Mouse (Mus musculus) neural tube, embryonic 14.5 days (tissue): ENCODE measurements around the gene Igfals. TPM values are rescaled to one million over a fixed set of nuclear protein-coding genes. Genes with fewer than 3 reads are reported as not detected.
A peak's percentile ranks its signal among the peaks of the same experiment; 100 is the strongest.

Source experiments
- ATAC-seq: fragments of 200-750 bp; cut with Nextera tagmentation; 2 replicates; pipeline ENCODE4 v1.8.0; 2017; ENCODE audit warnings: low read depth, mild to moderate bottlenecking, moderate TSS enrichment, moderate library complexity
- H3K27ac ChIP-seq: fragments of 300-500 bp; sonication (generic); 2 replicates; pipeline ENCODE4 v1.5.1; 2014; ENCODE audit warnings: low read depth, mild to moderate bottlenecking, control low read depth, low read length, moderate library complexity, mixed read lengths
- H3K27me3 ChIP-seq: fragments of 300-500 bp; sonication (generic); 2 replicates; pipeline ENCODE4 v1.6.1; 2014; ENCODE audit warnings: low read length; ENCODE audit not compliant: control insufficient read depth, insufficient read depth
- H3K36me3 ChIP-seq: fragments of 300-500 bp; sonication (generic); 2 replicates; pipeline ENCODE4 v1.6.1; 2014; ENCODE audit warnings: low read length, mixed read lengths; ENCODE audit not compliant: control insufficient read depth, insufficient read depth
- H3K4me1 ChIP-seq: fragments of 300-500 bp; sonication (generic); 2 replicates; pipeline ENCODE4 v1.6.1; 2014; ENCODE audit warnings: low read length; ENCODE audit not compliant: control insufficient read depth, insufficient read depth
- H3K4me2 ChIP-seq: fragments of 300-500 bp; sonication (generic); 2 replicates; pipeline ENCODE4 v1.6.1; 2014; ENCODE audit warnings: mild to moderate bottlenecking, low read depth, low read length, control low read depth
- H3K4me3 ChIP-seq: fragments of 300-500 bp; sonication (generic); 2 replicates; pipeline ENCODE4 v1.5.1; 2014; ENCODE audit warnings: low read depth, low read length, control low read depth, mixed read lengths
- H3K9ac ChIP-seq: fragments of 300-500 bp; sonication (generic); replicated peaks from 2 replicates; pipeline ENCODE4 v1.6.1; 2014; ENCODE audit warnings: low read depth, mild to moderate bottlenecking, control low read depth, low read length, mixed read lengths
- H3K9me3 ChIP-seq: fragments of 300-500 bp; sonication (generic); 2 replicates; pipeline ENCODE4 v1.6.1; 2016; ENCODE audit warnings: low read length; ENCODE audit not compliant: control insufficient read depth
- WGBS: fragments of 180-500 bp; shearing (Covaris S2); extraction: QIAGEN DNeasy Blood & Tissue Kit; methylation state at CpG from one replicate; pipeline ENCODE4 v1.1.7; 2014; 5-methylcytosine and 5-hydroxymethylcytosine counted together
- polyA plus RNA-seq: library from polyadenylated mRNA; unstranded; fragments of >200 nt; fragmentation: Nextera tagmentation; extraction: Ambion mirVana; gene quantifications from 2 replicates; pipeline ENCODE4 v1.2.1, GENCODE M21; 2014

The Igfals gene
- polyA plus RNA-seq, 1 experiment from 2014 or later, result not detected

DNA sequence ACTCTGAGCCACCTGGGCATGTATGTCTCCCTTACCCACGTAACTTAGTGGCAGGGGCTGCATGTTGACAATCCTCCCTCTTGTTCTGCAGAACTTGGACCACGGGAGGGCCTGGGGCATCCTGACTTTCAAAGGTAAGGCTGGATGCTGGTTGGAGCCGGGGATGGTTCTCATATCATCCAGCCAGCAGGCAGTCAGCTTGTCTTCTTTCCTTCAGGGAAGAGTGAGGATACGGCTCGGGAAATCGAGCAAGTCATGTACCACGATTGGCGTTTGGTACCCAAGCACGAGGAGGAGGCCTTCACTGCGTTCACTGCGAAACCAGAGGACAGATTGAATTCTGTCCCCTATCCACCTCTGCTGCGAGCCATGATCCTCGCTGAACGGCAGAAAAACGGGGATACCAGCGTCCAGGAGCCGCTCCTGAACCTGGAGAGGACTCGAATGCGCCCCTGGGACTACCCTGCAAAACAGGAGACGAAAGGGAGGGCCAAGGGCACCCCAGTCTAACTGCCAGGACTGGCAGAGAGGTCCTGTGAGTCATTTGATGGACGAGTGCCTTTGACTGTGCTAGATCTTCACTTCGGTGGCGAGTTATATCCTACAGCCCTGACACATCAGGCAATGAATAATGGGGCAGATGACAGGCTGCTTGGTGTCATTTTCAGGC lies 29.9 kb downstream of the Igfals start:
- Histone ChIP-seq H3K4me2 (peak overlapping the region; percentile 95), H3K9ac (peak overlapping the region; percentile 85), H3K4me3 (peak overlapping the region; percentile 81), H3K4me1 (peaks cover 30% of the 10 kb centered on the region), H3K36me3 (peaks cover 65% of the 10 kb centered on the region), H3K27me3 (no peaks in the 10 kb centered on the region), H3K27ac (peak overlapping the region; percentile 83), H3K9me3 (no peaks in the 10 kb centered on the region)
- ATAC-seq, result no peak
- WGBS, result 9% methylated on average over 23 of the region's 23 CpGs

DNA sequence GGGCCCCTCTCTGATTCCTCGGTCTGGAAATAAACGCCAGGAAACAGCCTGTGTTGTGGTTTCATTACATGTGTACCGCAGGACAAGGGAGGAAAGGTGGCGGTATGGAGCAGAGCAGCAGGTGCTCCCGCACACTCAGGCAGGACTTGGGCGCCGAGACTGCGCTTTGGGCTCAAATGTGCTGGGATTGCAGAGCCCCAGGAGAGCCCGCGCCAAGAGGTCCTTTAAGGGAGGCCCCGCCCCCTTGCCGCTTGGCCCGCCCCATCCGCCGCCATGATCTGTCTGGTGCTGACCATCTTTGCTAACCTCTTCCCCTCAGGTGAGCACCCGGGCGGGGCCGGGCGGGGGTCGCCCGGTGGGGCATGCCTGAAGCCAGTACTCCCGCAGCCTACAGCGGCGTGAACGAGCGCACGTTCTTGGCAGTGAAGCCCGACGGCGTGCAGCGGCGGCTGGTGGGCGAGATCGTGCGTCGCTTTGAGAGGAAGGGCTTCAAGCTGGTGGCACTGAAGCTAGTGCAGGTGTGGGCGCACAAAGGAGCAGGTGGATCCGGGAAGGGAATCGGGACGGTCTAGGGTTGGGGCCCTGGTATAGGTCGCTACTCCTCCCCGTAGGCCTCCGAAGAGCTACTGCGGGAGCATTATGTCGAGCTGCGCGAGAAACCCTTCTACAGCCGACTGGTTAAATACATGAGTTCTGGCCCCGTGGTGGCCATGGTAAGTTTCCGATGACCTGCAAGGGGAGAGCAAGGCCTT lies 30.6 kb downstream of the Igfals start, which contains the start of gene Nme3:
Nme3 (plus strand) TSS at position 260 of the 752 bp plus-strand sequence.
- H3K27me3 ChIP-seq, result no peaks in the 10 kb centered on the region
- peaks cover 65% of the 10 kb centered on the region for H3K36me3 ChIP-seq
- peak within 1 kb of the TSS; percentile 83 for H3K27ac ChIP-seq
- H3K4me1 ChIP-seq, result peaks cover 30% of the 10 kb centered on the region
- no peaks in the 10 kb centered on the region for H3K9me3 ChIP-seq
- H3K9ac ChIP-seq, result peak within 1 kb of the TSS; percentile 85
- ATAC-seq, result peak; percentile 77
- peak within 1 kb of the TSS; percentile 95 for H3K4me2 ChIP-seq
- 1% methylated on average over 49 of the region's 50 CpGs for WGBS
- H3K4me3 ChIP-seq, result peak within 1 kb of the TSS; percentile 81

GRCm38 (mm10) chr17:24896993-24897269 lies 31.1 kb downstream of the Igfals start:
- no peak for ATAC-seq
- peak overlapping the region; percentile 69 for H3K27ac ChIP-seq

DNA sequence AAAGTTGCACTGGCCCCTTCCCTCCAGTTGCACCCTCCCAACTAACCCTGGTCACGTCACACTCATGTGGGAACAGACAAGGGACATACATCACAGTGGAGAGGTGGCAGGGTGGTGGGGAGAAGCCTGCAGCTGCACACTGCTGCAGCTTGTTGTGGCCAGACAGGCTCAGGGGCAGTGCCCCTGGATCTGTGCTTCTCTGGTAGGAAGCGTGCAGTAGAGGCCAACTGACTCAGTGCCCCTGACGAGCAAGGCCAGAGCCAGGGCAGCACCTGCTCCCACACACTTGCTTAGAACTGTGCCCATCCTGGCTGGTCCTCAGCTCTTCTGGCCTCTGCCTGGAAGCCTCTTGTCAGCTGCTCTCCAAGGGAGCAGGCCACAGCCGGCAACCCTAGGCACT lies 31.8 kb downstream of the Igfals start:
- Histone ChIP-seq H3K27me3 (no peaks in the 10 kb centered on the region), H3K27ac (no peak overlapping the region), H3K4me1 (peaks cover 30% of the 10 kb centered on the region), H3K4me2 (peak overlapping the region; percentile 95), H3K36me3 (peaks cover 65% of the 10 kb centered on the region), H3K9ac (no peak overlapping the region), H3K9me3 (no peaks in the 10 kb centered on the region), H3K4me3 (peak overlapping the region; percentile 81; the same call in 1 of the 2 replicates)
- no peak for ATAC-seq
- 78% methylated on average over 4 of the region's 4 CpGs for WGBS

More at GRCm38 (mm10) chr17:24896993-24897269, 31.1 kb downstream of the Igfals start:
- H3K4me1 ChIP-seq, result peaks cover 30% of the 10 kb centered on the region
- H3K9ac ChIP-seq, result peak overlapping the region; percentile 85
- no peaks in the 10 kb centered on the region for H3K27me3 ChIP-seq
- peak overlapping the region; percentile 81 for H3K4me3 ChIP-seq
- peak overlapping the region; percentile 95 for H3K4me2 ChIP-seq
- 27% methylated on average over 11 of the region's 11 CpGs for WGBS
- peaks cover 65% of the 10 kb centered on the region for H3K36me3 ChIP-seq
- H3K9me3 ChIP-seq, result no peaks in the 10 kb centered on the region

DNA sequence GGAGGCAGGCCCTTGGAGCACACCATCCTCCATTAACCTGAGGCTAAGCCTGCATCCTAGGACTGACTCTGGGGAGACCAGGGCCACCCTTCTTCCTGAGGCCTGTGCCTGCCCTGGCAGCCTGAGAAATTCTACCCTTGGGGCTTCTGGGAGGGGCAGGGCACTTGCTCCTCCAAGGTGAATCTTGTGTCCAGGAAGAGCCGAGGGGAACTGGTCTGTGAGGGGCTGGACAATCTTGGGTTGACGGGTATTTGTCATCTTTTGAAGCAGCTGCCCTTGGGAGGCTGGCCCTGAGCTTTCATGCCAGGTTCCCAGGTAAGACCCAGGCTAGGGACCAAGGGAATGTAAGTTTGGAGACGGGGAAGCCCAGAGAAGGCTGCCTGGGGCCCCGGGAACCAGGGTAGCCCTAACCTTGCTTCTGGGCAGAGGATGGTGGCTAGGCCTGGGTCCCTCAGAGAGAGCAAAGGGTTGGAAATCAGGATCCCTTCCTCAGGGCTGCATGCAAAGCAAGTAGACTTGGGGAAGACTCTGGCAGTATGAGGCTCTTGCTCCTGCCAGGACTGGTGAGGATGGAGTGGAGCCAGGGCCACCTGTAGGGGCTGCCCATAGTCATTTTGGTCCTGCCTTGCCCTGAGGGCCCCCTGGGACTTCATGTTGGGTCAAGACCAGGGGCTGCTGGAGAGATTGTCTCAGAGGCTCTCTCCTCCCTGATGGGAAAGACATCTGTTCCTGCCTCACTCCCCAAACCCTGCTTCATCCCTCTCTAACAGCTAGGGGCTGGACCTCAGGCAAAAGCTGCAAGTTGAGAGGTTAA lies 32.5 kb downstream of the Igfals start:
- WGBS, result 82% methylated on average over 4 of the region's 4 CpGs
- Histone ChIP-seq H3K9me3 (no peaks in the 10 kb centered on the region), H3K27ac (no peak overlapping the region), H3K4me2 (peak overlapping the region; percentile 95; the same call in 1 of the 2 replicates), H3K36me3 (peaks cover 65% of the 10 kb centered on the region), H3K4me1 (peaks cover 30% of the 10 kb centered on the region), H3K9ac (no peak overlapping the region), H3K27me3 (no peaks in the 10 kb centered on the region), H3K4me3 (peak overlapping the region; percentile 81; the same call in 1 of the 2 replicates)
- ATAC-seq, result no peak

GRCm38 (mm10) chr17:24899153-24899552 lies 33.4 kb downstream of the Igfals start:
- WGBS, result 84% methylated on average over 5 of the region's 5 CpGs
- H3K9ac ChIP-seq, result no peak overlapping the region
- peaks cover 21% of the 10 kb centered on the region for H3K4me1 ChIP-seq
- H3K9me3 ChIP-seq, result no peaks in the 10 kb centered on the region
- H3K27me3 ChIP-seq, result no peaks in the 10 kb centered on the region
- H3K4me2 ChIP-seq, result no peak overlapping the region
- H3K36me3 ChIP-seq, result peaks cover 69% of the 10 kb centered on the region
- ATAC-seq, result no peak
- H3K27ac ChIP-seq, result no peak overlapping the region
- no peak overlapping the region for H3K4me3 ChIP-seq

DNA sequence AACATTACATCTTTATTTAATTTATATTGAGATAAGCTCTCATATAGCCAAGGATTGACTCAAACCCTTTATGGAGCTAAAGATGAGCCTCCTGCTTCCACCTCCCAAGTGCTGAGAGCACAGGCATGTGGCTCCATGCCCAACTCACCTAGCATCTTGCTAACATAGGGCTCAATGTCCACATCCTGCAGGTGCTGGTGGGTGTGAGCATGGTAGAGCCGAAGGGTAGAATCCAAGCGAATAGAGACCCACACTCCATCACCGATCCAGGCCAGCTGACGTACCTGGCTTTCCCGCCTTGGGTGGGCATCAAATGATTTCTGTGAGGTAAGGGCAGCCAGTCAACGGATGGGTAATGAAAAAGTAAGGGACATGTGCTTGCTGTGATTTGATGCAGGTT lies 34.2 kb downstream of the Igfals start:
- H3K27me3 ChIP-seq, result no peaks in the 10 kb centered on the region
- H3K4me1 ChIP-seq, result peaks cover 19% of the 10 kb centered on the region
- H3K9me3 ChIP-seq, result no peaks in the 10 kb centered on the region
- H3K4me3 ChIP-seq, result no peak overlapping the region
- H3K4me2 ChIP-seq, result no peak overlapping the region
- no peak overlapping the region for H3K9ac ChIP-seq
- peaks cover 78% of the 10 kb centered on the region for H3K36me3 ChIP-seq
- no peak for ATAC-seq
- WGBS, result 95% methylated on average over 6 of the region's 6 CpGs
- no peak overlapping the region for H3K27ac ChIP-seq

GRCm38 (mm10) chr17:24902124-24902523 lies 36.3 kb downstream of the Igfals start:
- no peak for ATAC-seq
- Histone ChIP-seq H3K27ac (no peak overlapping the region), H3K9ac (no peak overlapping the region), H3K27me3 (no peaks in the 10 kb centered on the region), H3K9me3 (no peaks in the 10 kb centered on the region), H3K4me2 (no peak overlapping the region), H3K36me3 (peaks cover 99% of the 10 kb centered on the region), H3K4me1 (peaks cover 6% of the 10 kb centered on the region), H3K4me3 (no peak overlapping the region)
- WGBS, result 94% methylated on average over 5 of the region's 5 CpGs
